Mouse (Mus musculus) kidney, adult 2 months (tissue): ENCODE results near the gene Ankrd11. TPM values are rescaled to one million over a fixed set of nuclear protein-coding genes. Genes with fewer than 3 reads are reported as not detected.
"Not testable (repeated sequence)": the region's sequence is repeated elsewhere in the genome, so short reads cannot be mapped to it uniquely, and the experiment has no call there.

Experiments used
- DNase-seq: peaks from one replicate; pipeline ENCODE4 v3.0.0; 2021
- H3K27ac ChIP-seq: fragments of 200-500 bp; 2 replicates; pipeline ENCODE4 v1.5.1; 2012; ENCODE audit warnings: low read depth, low read length, control low read depth, inconsistent platforms; ENCODE audit not compliant: insufficient read depth
- H3K27me3 ChIP-seq: fragments of 200-500 bp; replicated peaks from 2 replicates; pipeline ENCODE4 v1.6.1; 2012; ENCODE audit warnings: mild to moderate bottlenecking, moderate library complexity, low read length, inconsistent platforms; ENCODE audit not compliant: control insufficient read depth, insufficient read depth
- H3K36me3 ChIP-seq: fragments of 200-500 bp; 2 replicates; pipeline ENCODE4 v1.6.1; 2012; ENCODE audit warnings: mild to moderate bottlenecking, moderate library complexity, low read length, inconsistent platforms; ENCODE audit not compliant: control insufficient read depth, insufficient read depth
- H3K4me1 ChIP-seq: fragments of 200-500 bp; 2 replicates; pipeline ENCODE4 v1.6.1; 2011; ENCODE audit warnings: low read length; ENCODE audit not compliant: control insufficient read depth, insufficient read depth
- H3K4me3 ChIP-seq: fragments of 200-500 bp; 2 replicates; pipeline ENCODE4 v1.5.1; 2011; ENCODE audit warnings: mild to moderate bottlenecking, low read depth, low read length, control low read depth; ENCODE audit not compliant: insufficient read depth
- CTCF ChIP-seq: fragments of 200-500 bp; conservative IDR thresholded peaks from 2 replicates; pipeline ENCODE4 v1.5.1; 2011; ENCODE audit warnings: low read depth, mild to moderate bottlenecking, control low read depth, low read length, moderate library complexity, mixed read lengths; ENCODE audit not compliant: insufficient read depth, insufficient read length
- POLR2A ChIP-seq: fragments of 200-500 bp; IDR thresholded peaks from one replicate; pipeline ENCODE4 v1.6.1; 2011; ENCODE audit warnings: low read depth, low read length, control low read depth
- WGBS: fragments of 180-500 bp; shearing (Covaris S2); methylation state at CpG from one replicate; pipeline ENCODE4 v1.1.7; 2018; 5-methylcytosine and 5-hydroxymethylcytosine counted together
- polyA plus RNA-seq: library from polyadenylated mRNA; depleted of rRNA; stranded (reverse); fragments of >200 nt; gene quantifications from 2 replicates; pipeline ENCODE4 v1.2.3, GENCODE M21; 2012

Gene Ankrd11
- polyA plus RNA-seq, 1 experiment, result 32.7 TPM

DNA sequence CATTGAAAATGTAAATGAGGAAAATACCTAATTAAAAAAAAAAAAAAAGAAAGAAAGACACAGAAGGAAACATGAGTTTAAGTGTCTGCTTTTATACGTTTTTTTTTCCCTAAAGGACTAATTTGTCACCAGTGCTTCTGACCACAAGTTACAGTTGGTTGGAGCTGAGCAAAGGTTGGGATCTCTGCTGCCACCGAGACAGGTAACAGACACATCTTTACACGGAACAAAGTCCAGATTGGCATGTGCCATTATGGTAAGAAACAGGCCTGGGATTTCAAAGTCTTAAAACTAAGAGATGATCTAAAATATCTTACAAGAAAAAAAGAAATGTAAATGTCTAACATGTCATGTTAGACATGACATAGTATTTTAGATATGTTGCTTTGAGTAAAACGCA is 4.6 kb upstream of the Ankrd11 start:
- Histone ChIP-seq H3K4me3 (no peak overlapping the region), H3K27me3 (no peaks in the 10 kb centered on the region), H3K4me1 (peaks cover 18% of the 10 kb centered on the region), H3K27ac (no peak overlapping the region; the same call in 1 of the 2 replicates), H3K36me3 (no peaks in the 10 kb centered on the region)
- no peak for TF ChIP-seq CTCF
- no peak for TF ChIP-seq POLR2A
- peak; percentile 83 for DNase-seq
- 49% methylated on average over 4 of the region's 4 CpGs for WGBS

DNA sequence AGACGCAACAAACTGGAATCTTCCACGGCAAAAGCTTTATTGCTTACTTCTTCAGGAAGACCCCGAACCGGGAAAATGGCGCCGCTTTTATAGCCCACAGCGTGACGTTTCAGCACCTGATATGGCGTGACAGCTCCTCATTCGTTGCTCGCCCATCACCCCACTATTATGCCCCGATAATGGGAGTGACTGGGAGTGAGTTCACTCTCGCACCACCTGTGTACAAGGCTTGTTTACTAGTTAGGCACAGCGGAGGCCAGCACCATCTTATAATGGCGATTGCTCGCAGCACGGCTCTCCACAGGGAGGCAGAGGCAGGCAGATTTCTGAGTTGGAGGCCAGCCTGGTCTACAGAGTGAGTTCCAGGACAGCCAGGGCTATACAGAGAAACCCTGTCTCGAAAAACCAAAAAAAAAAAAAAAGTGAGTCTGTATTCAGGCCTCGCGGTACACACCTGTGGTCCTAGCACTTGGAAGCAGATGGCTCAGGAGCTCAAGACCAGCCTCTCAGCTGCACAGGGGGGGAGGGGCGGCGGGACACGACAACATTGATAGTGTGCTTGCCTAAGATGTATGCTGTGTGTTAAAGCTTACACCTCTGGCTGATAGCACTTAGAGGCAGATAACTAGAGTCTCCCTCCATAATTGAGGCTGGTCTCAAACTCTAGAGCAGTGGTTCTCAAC is 2.8 kb upstream of the Ankrd11 start:
- WGBS, result 94% methylated on average over 23 of the region's 23 CpGs
- not testable (repeated sequence) for DNase-seq, H3K4me3 ChIP-seq, H3K36me3 ChIP-seq, H3K27me3 ChIP-seq, H3K27ac ChIP-seq
- H3K4me1 ChIP-seq, result peaks cover 18% of the 10 kb centered on the region

DNA sequence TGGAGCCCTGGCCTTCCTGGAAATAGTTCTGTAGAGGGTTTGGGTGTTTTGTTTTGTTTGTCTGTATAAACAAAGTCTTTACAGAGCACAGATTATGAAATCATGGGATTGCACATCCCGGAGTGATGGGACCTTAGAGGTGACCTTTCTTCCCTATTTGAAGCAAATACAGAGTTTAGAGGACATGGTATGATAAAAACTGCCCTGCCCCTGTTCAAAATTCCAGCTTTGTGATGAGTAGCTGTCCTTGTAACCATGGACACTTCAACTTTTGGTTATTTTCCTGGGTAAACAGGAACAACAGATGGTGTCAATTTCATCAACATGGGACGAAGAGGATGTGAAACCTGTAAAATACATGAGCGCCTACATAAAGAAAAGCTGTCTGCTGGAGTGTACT is 1.9 kb upstream of the Ankrd11 start:
- DNase-seq, result no peak
- H3K4me1 ChIP-seq, result peaks cover 26% of the 10 kb centered on the region
- no peaks in the 10 kb centered on the region for H3K36me3 ChIP-seq
- no peak overlapping the region for H3K4me3 ChIP-seq
- H3K27ac ChIP-seq, result no peak overlapping the region
- TF ChIP-seq CTCF (no peak), POLR2A (no peak)
- no peaks in the 10 kb centered on the region for H3K27me3 ChIP-seq
- WGBS, result 59% methylated on average over 3 of the region's 3 CpGs

GRCm38 (mm10) chr8:123042974-123043625 is 1.0 kb upstream of the Ankrd11 start:
- peak overlapping the region; percentile 85 for H3K4me3 ChIP-seq
- WGBS, result 4% methylated on average over 22 of the region's 22 CpGs
- peaks cover 25% of the 10 kb centered on the region for H3K4me1 ChIP-seq
- TF ChIP-seq POLR2A (no peak), CTCF (no peak)
- DNase-seq, result no peak
- peak overlapping the region; percentile 95 for H3K27ac ChIP-seq
- H3K27me3 ChIP-seq, result no peaks in the 10 kb centered on the region
- no peaks in the 10 kb centered on the region for H3K36me3 ChIP-seq

DNA sequence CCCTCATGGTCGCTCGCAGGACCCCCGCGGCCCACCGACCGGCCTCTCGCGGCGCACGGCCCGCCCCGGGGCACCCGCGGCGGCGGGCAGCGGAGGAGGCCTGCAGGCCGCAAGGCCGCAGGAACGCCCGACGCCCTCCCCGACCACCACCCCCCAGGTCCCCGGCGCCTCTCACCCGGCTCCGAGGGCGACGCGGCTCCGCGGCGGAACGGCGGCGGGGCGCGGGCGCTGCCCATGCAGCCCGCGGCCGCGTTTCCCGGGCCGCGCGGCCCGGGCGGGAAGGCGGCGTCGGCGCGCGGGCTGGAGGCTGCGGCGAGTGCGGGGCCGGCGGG is 337 bp downstream of the Ankrd11 start:
- H3K36me3 ChIP-seq, result no peaks in the 10 kb centered on the region
- WGBS, result under 1% methylated on average over 60 of the region's 60 CpGs
- peak overlapping the region; percentile 71 for H3K4me3 ChIP-seq
- no peaks in the 10 kb centered on the region for H3K27me3 ChIP-seq
- TF ChIP-seq POLR2A (no peak), CTCF (no peak)
- DNase-seq, result no peak
- H3K27ac ChIP-seq, result peak overlapping the region; percentile 36; the same call in 1 of the 2 replicates
- H3K4me1 ChIP-seq, result peaks cover 19% of the 10 kb centered on the region

GRCm38 (mm10) chr8:123041008-123041773 is 886 bp downstream of the Ankrd11 start:
- H3K27ac ChIP-seq, result peak overlapping the region; percentile 36
- TF ChIP-seq CTCF, result 0 out of 2 replicates have a peak, but pooled peaks have one; percentile 12
- no peak for TF ChIP-seq POLR2A
- peak; percentile 75 for DNase-seq
- H3K27me3 ChIP-seq, result no peaks in the 10 kb centered on the region
- peak overlapping the region; percentile 71 for H3K4me3 ChIP-seq
- peaks cover 19% of the 10 kb centered on the region for H3K4me1 ChIP-seq
- WGBS, result under 1% methylated on average over 69 of the region's 71 CpGs
- H3K36me3 ChIP-seq, result no peaks in the 10 kb centered on the region

DNA sequence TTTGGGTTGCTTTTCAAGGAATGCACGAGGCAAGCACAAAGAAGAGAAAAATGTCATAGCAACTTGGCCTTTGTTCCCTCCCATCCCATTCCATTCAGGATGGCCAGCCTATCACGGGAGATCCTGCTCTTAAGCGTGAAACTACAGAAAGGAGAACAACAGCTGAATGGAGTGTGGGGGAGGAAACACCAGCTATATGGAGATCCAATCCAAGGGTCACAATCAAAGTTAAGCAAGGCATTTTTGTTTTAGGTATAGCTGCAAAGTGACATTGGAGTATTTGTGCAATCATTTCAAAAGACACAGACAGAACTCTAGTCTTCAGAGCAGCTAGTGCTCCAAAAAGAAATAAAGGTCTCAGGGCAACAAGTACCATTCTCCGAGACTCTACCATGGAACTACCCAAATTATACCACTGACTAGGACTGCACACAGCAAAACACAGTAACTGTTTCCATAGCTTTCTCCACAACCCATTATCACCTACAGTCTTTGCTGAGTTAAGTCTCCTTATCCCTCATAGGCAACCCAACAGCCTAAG is 1.9 kb downstream of the Ankrd11 start:
- peaks cover 24% of the 10 kb centered on the region for H3K4me1 ChIP-seq
- H3K4me3 ChIP-seq, result no peak overlapping the region
- H3K27ac ChIP-seq, result no peak overlapping the region

More for the DNA sequence above, 1.9 kb downstream of the Ankrd11 start:
- TF ChIP-seq CTCF, result no peak
- TF ChIP-seq POLR2A, result no peak
- 12% methylated on average over 4 of the region's 4 CpGs for WGBS
- Histone ChIP-seq H3K27me3 (no peaks in the 10 kb centered on the region), H3K36me3 (no peaks in the 10 kb centered on the region)
- peak; percentile 63 for DNase-seq
